Mouse (Mus musculus) bone marrow macrophage, adult 2 months (primary cell): Measurements from ENCODE around the gene Baiap2l2.

Experiments
- CTCF ChIP-seq: IDR thresholded peaks from 2 replicates; pipeline ENCODE4 v1.5.1; 2012; ENCODE audit warnings: low read depth, mild to moderate bottlenecking, low read length, moderate library complexity
- POLR2A ChIP-seq: IDR thresholded peaks from 2 replicates; pipeline ENCODE4 v1.6.1; 2012; ENCODE audit warnings: mild to moderate bottlenecking, low read depth, low read length, borderline replicate concordance

DNA sequence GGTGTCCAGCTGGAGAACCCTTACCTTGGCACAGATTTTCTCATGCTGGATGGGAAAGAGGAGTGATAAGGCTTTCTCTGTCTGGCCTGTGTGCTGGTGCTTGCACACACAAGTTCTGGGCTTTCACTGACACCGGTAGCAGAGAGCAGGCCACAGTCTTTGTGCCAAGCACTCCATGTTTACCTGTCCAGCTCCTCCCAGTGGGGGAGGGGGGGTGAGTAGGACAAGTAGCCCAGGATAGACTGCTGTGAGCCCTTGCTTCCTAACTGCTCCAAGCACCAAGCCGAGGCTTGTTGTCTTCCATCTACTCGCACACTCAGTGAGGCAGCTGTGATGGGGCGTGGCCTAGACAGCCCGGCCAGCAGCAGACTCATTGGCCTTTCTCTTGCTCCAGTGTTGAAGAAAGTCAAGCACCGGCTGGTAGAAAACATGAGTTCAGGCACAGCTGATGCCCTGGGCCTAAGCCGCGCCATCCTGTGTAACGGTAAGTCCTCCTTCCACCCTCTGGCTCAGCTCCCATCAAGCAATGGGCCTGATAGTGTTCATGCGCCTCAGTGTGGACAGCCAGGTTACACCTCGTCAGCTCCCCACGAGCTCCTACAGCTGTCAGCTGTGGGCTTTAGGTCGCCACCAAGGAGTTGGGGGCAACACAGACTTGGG, 42.6 kb downstream of the Baiap2l2 start:
- TF ChIP-seq POLR2A (no peak), CTCF (no peak)
